Mouse (Mus musculus) liver, adult 2 months (tissue): ENCODE measurements around the gene Slc25a24.

Experiments used
- CTCF ChIP-seq: fragments of 200-500 bp; IDR thresholded peaks from 2 replicates; pipeline ENCODE4 v1.5.1; 2011; ENCODE audit warnings: low read depth, low read length, control low read depth
- POLR2A ChIP-seq: fragments of 200-500 bp; IDR thresholded peaks from 2 replicates; pipeline ENCODE4 v1.6.1; 2011; ENCODE audit warnings: low read length, control low read depth; ENCODE audit not compliant: insufficient read depth; ENCODE audit errors: extremely low read depth

- TF ChIP-seq POLR2A (no peak), CTCF (no peak)
Observed at GRCm38 (mm10) chr3:109164088-109164487, 41.1 kb downstream of the Slc25a24 start.
